21 mouse cellular contexts compared by ENCODE assay signal in the genomic region with DNA sequence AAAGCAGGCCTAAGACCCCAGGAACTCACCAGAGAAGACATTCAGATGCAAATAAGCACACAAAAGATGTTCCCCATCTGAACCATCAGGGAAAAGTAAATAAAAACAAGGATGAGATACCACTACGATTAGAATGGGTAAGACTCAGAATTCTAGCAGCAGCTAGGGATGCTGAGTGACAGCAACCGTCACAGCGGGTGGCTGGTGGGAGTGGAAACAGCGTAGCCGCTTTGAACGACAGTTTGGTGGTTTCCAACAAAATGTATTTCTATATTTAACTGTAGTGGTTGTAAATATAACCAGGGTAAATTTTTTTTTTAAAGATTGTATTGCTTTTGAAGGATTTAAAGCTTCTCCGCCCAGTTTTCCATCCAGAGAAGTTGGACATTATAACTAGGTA. TPM values are rescaled to one million over a fixed set of nuclear protein-coding genes. Genes with fewer than 3 reads are reported as not detected.
DNase-seq lines count a peak whose midpoint lies in the region; ATAC-seq and TF ChIP-seq lines count a peak whose summit lies in the region.
"Had no signal": no experiment of that assay in that cellular context is flagged by ENCODE, and none has a peak within 500 bp of the region (broad histone marks: within the 10 kb centered on the region; RNA-seq: fewer than 3 reads in every experiment).

No protein-coding gene starts in this region.

- peak; percentile 63 for ATAC-seq in CD4-positive, CD25-positive, alpha-beta regulatory T cell, adult 4 months
- peak; percentile 80 for ATAC-seq in common myeloid progenitor, adult 5-6 weeks (replicated peaks; ENCODE audit: low read depth, poor library complexity, severe bottlenecking)
- ATAC-seq: forebrain, postnatal 0 days; liver, postnatal 0 days; lung, postnatal 0 days had no signal

- peak; percentile 14 for DNase-seq in thymus, adult 2 months
- no peak for DNase-seq in thymus, postnatal 4 days
- DNase-seq in naive thymus-derived CD4-positive, alpha-beta T cell, adult 2 months (ENCODE audit: low read depth) = peak; percentile 79
- no peak for DNase-seq in kidney, adult 2 months
- no peak for DNase-seq in adrenal gland, postnatal 36 days
- DNase-seq: cerebellum, adult 11-12 months; cerebellum, postnatal 10 days; forebrain, postnatal 0 days; kidney, adult 9 months; kidney, postnatal 14 days; liver, postnatal 0 days had no signal

- H3K27ac ChIP-seq in thymus, adult 2 months (ENCODE audit: control insufficient read depth, insufficient read depth, low read length) = peak overlapping the region; percentile 63
- H3K27ac ChIP-seq in kidney, adult 2 months (ENCODE audit: insufficient read depth, low read depth, low read length) = no peak overlapping the region
- H3K27ac ChIP-seq: embryonic facial prominence, embryonic 12.5 days; heart, embryonic 10.5 days; hindbrain, embryonic 13.5 days; limb, embryonic 12.5 days; macrophage; midbrain, embryonic 10.5 days had no signal

- TF ChIP-seq CTCF in thymus, adult 2 months (IDR thresholded peaks at IDR 0.05; ENCODE audit: borderline replicate concordance, control insufficient read depth, extremely low read depth, insufficient read depth, low read length, poor library complexity) = no peak
- TF ChIP-seq CTCF in kidney, adult 2 months (conservative IDR thresholded peaks at IDR 0.05; ENCODE audit: insufficient read depth, insufficient read length, low read depth, low read length) = no peak

- TF ChIP-seq POLR2A in thymus, adult 2 months (IDR thresholded peaks at IDR 0.05; ENCODE audit: control insufficient read depth, extremely low read depth, insufficient read depth, low read length, poor library complexity) = no peak
- TF ChIP-seq POLR2A in kidney, adult 2 months (IDR thresholded peaks at IDR 0.05; ENCODE audit: low read depth, low read length) = no peak

- H3K27me3 ChIP-seq in thymus, adult 2 months (ENCODE audit: control insufficient read depth, insufficient read depth, low read length) = no peaks in the 10 kb centered on the region
- H3K27me3 ChIP-seq in kidney, adult 2 months (replicated peaks; ENCODE audit: control insufficient read depth, insufficient read depth, low read length) = no peaks in the 10 kb centered on the region
- H3K27me3 ChIP-seq: embryonic facial prominence, embryonic 12.5 days; hindbrain, embryonic 13.5 days; limb, embryonic 12.5 days had no signal

- H3K4me3 ChIP-seq in thymus, adult 2 months (ENCODE audit: control insufficient read depth, insufficient read depth, low read length) = no peak overlapping the region
- H3K4me3 ChIP-seq in kidney, adult 2 months (ENCODE audit: insufficient read depth, low read depth, low read length) = no peak overlapping the region
- H3K4me3 ChIP-seq: embryonic facial prominence, embryonic 12.5 days; heart, embryonic 10.5 days; hindbrain, embryonic 13.5 days; layer of hippocampus, adult 2 months; limb, embryonic 12.5 days; midbrain, embryonic 10.5 days had no signal

- H3K4me1 ChIP-seq in thymus, adult 2 months (replicated peaks; ENCODE audit: control insufficient read depth, insufficient read depth, low read length) = peaks cover 15% of the 10 kb centered on the region
- H3K4me1 ChIP-seq in kidney, adult 2 months (ENCODE audit: control insufficient read depth, insufficient read depth, low read length) = no peaks in the 10 kb centered on the region
- H3K4me1 ChIP-seq: embryonic facial prominence, embryonic 12.5 days; hindbrain, embryonic 13.5 days; limb, embryonic 12.5 days had no signal

- no peaks in the 10 kb centered on the region for H3K36me3 ChIP-seq in thymus, adult 2 months (ENCODE audit: control insufficient read depth, insufficient read depth, low read length)
- H3K36me3 ChIP-seq in kidney, adult 2 months (ENCODE audit: control insufficient read depth, insufficient read depth, low read length) = no peaks in the 10 kb centered on the region
- H3K36me3 ChIP-seq: embryonic facial prominence, embryonic 12.5 days; heart, embryonic 10.5 days; hindbrain, embryonic 13.5 days; limb, embryonic 12.5 days; midbrain, embryonic 10.5 days had no signal

- WGBS in thymus, adult 2 months = 14% methylated on average over 7 of the region's 7 CpGs
- 72% methylated on average over 7 of the region's 7 CpGs for WGBS in kidney, adult 2 months

RNA-seq across cellular contexts. Expression of a gene that starts 34.2 kb away (rescaled TPM):
- 47.2 and 68.7 TPM in 2 replicates for polyA plus RNA-seq in thymus, adult 2 months (2012; rRNA removed)
- polyA plus RNA-seq in CD4-positive, CD25-positive, alpha-beta regulatory T cell, adult 4 months (2017; shearing (Covaris generic)) = 10 to 100 TPM; 11.0 to 15.3 TPM
- total RNA-seq in common myeloid progenitor, adult 5-6 weeks (2017) = 20.8 and 28.0 TPM in 2 replicates
- polyA plus RNA-seq in kidney, adult 2 months (2012; rRNA removed) = 25.4 and 30.6 TPM in 2 replicates
- total RNA-seq in adrenal gland, postnatal 36 days (2021) = 10 to 100 TPM; 49.2 to 58.7 TPM

Comparison
In these comparisons a context has a peak if more than half of its experiments do, and no peak if none do; other contexts are left out.
1. DNase-seq: peak in thymus, adult 2 months (single experiment) and naive thymus-derived CD4-positive, alpha-beta T cell, adult 2 months (single experiment); none in thymus, postnatal 4 days (single experiment), kidney, adult 2 months (single experiment) and adrenal gland, postnatal 36 days (0 of 2).